Mouse (Mus musculus) ES-Bruce4 (cell line): Measurements from ENCODE around the gene Sorcs3. TPM values are rescaled to one million over a fixed set of nuclear protein-coding genes. Genes with fewer than 3 reads are reported as not detected.

Experiments
- H3K27ac ChIP-seq: 2 replicates; pipeline ENCODE4 v1.5.1; 2012; ENCODE audit warnings: low read length, inconsistent platforms; ENCODE audit not compliant: insufficient read depth
- H3K27me3 ChIP-seq: 2 replicates; pipeline ENCODE4 v1.6.1; 2012; ENCODE audit warnings: mild to moderate bottlenecking, low read length, inconsistent platforms; ENCODE audit not compliant: control insufficient read depth, poor library complexity, insufficient read depth, severe bottlenecking
- H3K36me3 ChIP-seq: 2 replicates; pipeline ENCODE4 v1.6.1; 2012; ENCODE audit warnings: inconsistent platforms, mild to moderate bottlenecking, low read length, moderate library complexity; ENCODE audit not compliant: control insufficient read depth, poor library complexity, insufficient read depth, severe bottlenecking
- H3K4me1 ChIP-seq: one replicate; pipeline ENCODE4 v1.8.1; 2011; ENCODE audit warnings: low read length; ENCODE audit not compliant: control insufficient read depth, insufficient read depth
- H3K4me3 ChIP-seq: 2 replicates; pipeline ENCODE4 v1.5.1; 2011; ENCODE audit warnings: low read depth, mild to moderate bottlenecking, low read length
- H3K9ac ChIP-seq: 2 replicates; pipeline ENCODE4 v1.6.1; 2012; ENCODE audit warnings: low read depth, mild to moderate bottlenecking, inconsistent platforms; ENCODE audit not compliant: poor library complexity, severe bottlenecking
- H3K9me3 ChIP-seq: replicated peaks from 2 replicates; pipeline ENCODE4 v1.6.1; 2012; ENCODE audit warnings: mild to moderate bottlenecking, low read length, inconsistent platforms; ENCODE audit not compliant: control insufficient read depth, poor library complexity, insufficient read depth, severe bottlenecking
- CTCF ChIP-seq: IDR thresholded peaks from one replicate; pipeline ENCODE4 v1.8.1; 2011; ENCODE audit warnings: low read depth, low read length
- EP300 ChIP-seq: IDR thresholded peaks from 2 replicates; pipeline ENCODE4 v1.6.1; 2011; ENCODE audit warnings: low read depth, low read length; ENCODE audit not compliant: insufficient read depth
- POLR2A ChIP-seq: IDR thresholded peaks from one replicate; pipeline ENCODE4 v1.8.1; 2011; ENCODE audit warnings: low read length; ENCODE audit not compliant: insufficient read depth
- polyA plus RNA-seq: library from polyadenylated mRNA; stranded (reverse); fragments of >200 nt; gene quantifications from 2 replicates; pipeline ENCODE4 v1.2.4, GENCODE M21; 2011; ENCODE audit warnings: low read depth; ENCODE audit not compliant: missing spikeins, insufficient read depth, insufficient read length

Sorcs3 gene
- polyA plus RNA-seq, 1 experiment, result not detected

GRCm38 (mm10) chr19:48523803-48524202 lies 318.0 kb downstream of the Sorcs3 start:
- H3K9me3 ChIP-seq, result no peaks in the 10 kb centered on the region
- no peaks in the 10 kb centered on the region for H3K36me3 ChIP-seq
- no peak overlapping the region for H3K27ac ChIP-seq
- no peaks in the 10 kb centered on the region for H3K4me1 ChIP-seq
- no peak overlapping the region for H3K4me3 ChIP-seq
- no peak overlapping the region for H3K9ac ChIP-seq
- H3K27me3 ChIP-seq, result peaks cover 1% of the 10 kb centered on the region; the same call in 1 of the 2 replicates
- TF ChIP-seq EP300 (no peak), POLR2A (no peak), CTCF (no peak)

- Histone ChIP-seq H3K27ac (no peak overlapping the region), H3K4me3 (no peak overlapping the region), H3K9me3 (no peaks in the 10 kb centered on the region), H3K36me3 (no peaks in the 10 kb centered on the region), H3K9ac (no peak overlapping the region), H3K4me1 (no peaks in the 10 kb centered on the region), H3K27me3 (no peaks in the 10 kb centered on the region)
- no peak for TF ChIP-seq EP300
- TF ChIP-seq POLR2A, result no peak
- TF ChIP-seq CTCF, result no peak
Measured at GRCm38 (mm10) chr19:48524527-48525214, 318.8 kb downstream of the Sorcs3 start.

- TF ChIP-seq EP300 (no peak), CTCF (no peak), POLR2A (no peak)
- H3K27ac ChIP-seq, result no peak overlapping the region
- no peaks in the 10 kb centered on the region for H3K36me3 ChIP-seq
- no peak overlapping the region for H3K4me3 ChIP-seq
- no peak overlapping the region for H3K9ac ChIP-seq
- no peaks in the 10 kb centered on the region for H3K27me3 ChIP-seq
- H3K4me1 ChIP-seq, result no peaks in the 10 kb centered on the region
- no peaks in the 10 kb centered on the region for H3K9me3 ChIP-seq
Measured at GRCm38 (mm10) chr19:48533582-48533981, 327.8 kb downstream of the Sorcs3 start.

GRCm38 (mm10) chr19:48544294-48544693 lies 338.5 kb downstream of the Sorcs3 start:
- Histone ChIP-seq H3K27ac (no peak overlapping the region), H3K4me3 (no peak overlapping the region), H3K4me1 (no peaks in the 10 kb centered on the region), H3K9ac (no peak overlapping the region), H3K27me3 (no peaks in the 10 kb centered on the region), H3K9me3 (no peaks in the 10 kb centered on the region), H3K36me3 (no peaks in the 10 kb centered on the region)
- no peak for TF ChIP-seq POLR2A
- TF ChIP-seq CTCF, result no peak
- TF ChIP-seq EP300, result no peak

- no peaks in the 10 kb centered on the region for H3K4me1 ChIP-seq
- H3K9ac ChIP-seq, result no peak overlapping the region
- H3K27ac ChIP-seq, result no peak overlapping the region
- H3K27me3 ChIP-seq, result no peaks in the 10 kb centered on the region
- no peaks in the 10 kb centered on the region for H3K36me3 ChIP-seq
- TF ChIP-seq CTCF (no peak), POLR2A (no peak), EP300 (no peak)
- H3K4me3 ChIP-seq, result no peak overlapping the region
- H3K9me3 ChIP-seq, result no peaks in the 10 kb centered on the region
Measured at GRCm38 (mm10) chr19:48545421-48546132, 339.8 kb downstream of the Sorcs3 start.

GRCm38 (mm10) chr19:48546133-48546448 lies 340.3 kb downstream of the Sorcs3 start:
- no peak overlapping the region for H3K4me3 ChIP-seq
- no peak overlapping the region for H3K9ac ChIP-seq
- no peaks in the 10 kb centered on the region for H3K9me3 ChIP-seq
- H3K36me3 ChIP-seq, result no peaks in the 10 kb centered on the region
- no peaks in the 10 kb centered on the region for H3K27me3 ChIP-seq
- H3K27ac ChIP-seq, result no peak overlapping the region
- TF ChIP-seq CTCF, result no peak
- no peak for TF ChIP-seq EP300
- no peak for TF ChIP-seq POLR2A
- no peaks in the 10 kb centered on the region for H3K4me1 ChIP-seq
